Mouse (Mus musculus): ENCODE results near the gene Tmc6. TPM values are rescaled to one million over a fixed set of nuclear protein-coding genes. Genes with fewer than 3 reads are reported as not detected.
"Not testable (repeated sequence)": the region's sequence is repeated elsewhere in the genome, so short reads cannot be mapped to it uniquely, and the experiment has no call there.

Gene Tmc6
- polyA plus RNA-seq, 1 experiment: 16.7 TPM

DNA sequence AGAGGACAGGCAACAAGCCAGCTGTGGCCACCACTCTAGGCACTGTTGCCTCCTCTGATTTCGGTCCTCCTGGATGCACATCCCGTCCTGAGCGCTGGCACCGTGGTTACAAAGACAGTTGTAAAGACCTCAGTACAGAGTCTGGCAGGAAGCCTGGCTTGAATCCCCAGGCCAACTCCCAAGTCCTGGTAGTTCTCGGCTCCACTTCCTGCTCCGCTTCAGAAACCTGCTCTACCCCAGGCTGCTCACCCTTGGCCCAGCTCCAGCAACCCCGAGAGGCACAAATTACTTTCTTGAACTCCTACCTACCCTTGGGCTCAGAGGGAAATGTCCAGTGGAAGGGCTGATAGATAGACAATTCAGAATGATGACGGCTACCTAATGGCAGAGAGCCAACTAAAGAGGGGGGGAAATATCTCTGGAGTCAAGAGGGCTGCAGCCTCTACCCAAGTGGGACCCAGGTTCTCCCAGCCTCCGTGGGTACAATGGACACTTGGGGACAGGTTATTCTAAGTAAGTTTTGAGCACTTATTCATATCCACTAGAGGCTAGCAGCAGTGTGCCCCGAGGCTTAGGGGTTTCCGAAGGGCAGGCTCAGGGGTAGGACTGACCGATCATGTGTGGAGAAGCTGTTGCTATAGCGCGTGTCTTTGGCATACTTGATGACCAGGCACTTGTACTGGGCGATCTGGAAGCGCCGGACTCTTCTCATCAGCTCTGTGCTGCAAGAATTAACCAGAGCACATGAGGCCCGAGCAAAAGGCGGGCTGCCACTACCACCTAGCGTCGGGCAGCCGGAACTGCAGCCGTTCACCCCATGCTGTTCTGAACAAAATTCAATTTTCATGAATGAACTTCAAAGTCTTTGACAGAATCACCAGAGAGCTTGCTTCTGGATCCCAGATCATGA, 42.3 kb upstream of the Tmc6 start:
- peak overlapping the region; percentile 58 for H3K4me3 ChIP-seq (ENCODE audit: insufficient read depth, low read length)
- peaks cover 44% of the 10 kb centered on the region for H3K4me1 ChIP-seq (ENCODE audit: control insufficient read depth, insufficient read depth, low read length)
- peak overlapping the region; percentile 81 for H3K27ac ChIP-seq (ENCODE audit: insufficient read depth, low read depth, low read length)
- TF ChIP-seq CTCF (IDR thresholded peaks at IDR 0.05; ENCODE audit: low read depth, low read length): peak; percentile 51
- TF ChIP-seq POLR2A (IDR thresholded peaks at IDR 0.05; ENCODE audit: borderline replicate concordance, low read depth, low read length): no peak

- no peak overlapping the region for H3K4me3 ChIP-seq (ENCODE audit: insufficient read depth, low read length)
- peaks cover 38% of the 10 kb centered on the region for H3K4me1 ChIP-seq (ENCODE audit: control insufficient read depth, insufficient read depth, low read length)
- no peak overlapping the region for H3K27ac ChIP-seq (ENCODE audit: insufficient read depth, low read depth, low read length)
- no peak for TF ChIP-seq POLR2A (IDR thresholded peaks at IDR 0.05; ENCODE audit: borderline replicate concordance, low read depth, low read length)
- TF ChIP-seq CTCF (IDR thresholded peaks at IDR 0.05; ENCODE audit: low read depth, low read length): no peak
Observed at GRCm38 (mm10) chr11:117823411-117823810, 41.4 kb upstream of the Tmc6 start.

- no peak overlapping the region for H3K4me3 ChIP-seq (ENCODE audit: insufficient read depth, low read length)
- peaks cover 35% of the 10 kb centered on the region for H3K4me1 ChIP-seq (ENCODE audit: control insufficient read depth, insufficient read depth, low read length)
- H3K27ac ChIP-seq (ENCODE audit: insufficient read depth, low read depth, low read length): no peak overlapping the region
- no peak for TF ChIP-seq CTCF (IDR thresholded peaks at IDR 0.05; ENCODE audit: low read depth, low read length)
- TF ChIP-seq POLR2A (IDR thresholded peaks at IDR 0.05; ENCODE audit: borderline replicate concordance, low read depth, low read length): no peak
Observed at GRCm38 (mm10) chr11:117822728-117823241, 40.8 kb upstream of the Tmc6 start.

- TF ChIP-seq POLR2A (IDR thresholded peaks at IDR 0.05; ENCODE audit: borderline replicate concordance, low read depth, low read length): no peak
- no peak for TF ChIP-seq CTCF (IDR thresholded peaks at IDR 0.05; ENCODE audit: low read depth, low read length)
- Histone ChIP-seq H3K4me1 (ENCODE audit: control insufficient read depth, insufficient read depth, low read length) (peaks cover 26% of the 10 kb centered on the region), H3K4me3 (ENCODE audit: insufficient read depth, low read length) (no peak overlapping the region), H3K27ac (ENCODE audit: insufficient read depth, low read depth, low read length) (no peak overlapping the region)
Observed at GRCm38 (mm10) chr11:117821868-117822267, 39.9 kb upstream of the Tmc6 start.

DNA sequence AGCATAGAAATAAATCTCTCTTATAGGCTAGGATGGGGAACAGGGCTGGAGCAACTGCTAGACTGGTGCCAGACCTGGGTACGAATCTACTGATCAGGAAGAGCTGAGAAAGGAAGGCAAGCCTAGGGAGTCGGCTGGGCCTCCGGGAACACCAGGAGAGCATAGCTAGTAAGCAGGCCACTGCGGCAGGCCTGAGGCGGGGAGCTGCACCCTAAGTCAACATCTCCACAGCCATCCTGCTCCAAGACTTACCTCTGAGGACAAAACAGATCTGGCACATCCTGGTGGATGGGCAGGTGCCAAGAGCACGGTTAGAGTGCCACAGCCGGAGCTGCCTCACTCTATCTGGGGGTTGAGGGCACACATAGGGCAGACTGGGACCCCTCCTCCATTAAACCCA, 38.2 kb upstream of the Tmc6 start:
- peaks cover 16% of the 10 kb centered on the region for H3K4me1 ChIP-seq (ENCODE audit: control insufficient read depth, insufficient read depth, low read length)
- no peak overlapping the region for H3K27ac ChIP-seq (ENCODE audit: insufficient read depth, low read depth, low read length)
- TF ChIP-seq POLR2A (IDR thresholded peaks at IDR 0.05; ENCODE audit: borderline replicate concordance, low read depth, low read length): no peak
- TF ChIP-seq CTCF (IDR thresholded peaks at IDR 0.05; ENCODE audit: low read depth, low read length): no peak
- no peak overlapping the region for H3K4me3 ChIP-seq (ENCODE audit: insufficient read depth, low read length)

DNA sequence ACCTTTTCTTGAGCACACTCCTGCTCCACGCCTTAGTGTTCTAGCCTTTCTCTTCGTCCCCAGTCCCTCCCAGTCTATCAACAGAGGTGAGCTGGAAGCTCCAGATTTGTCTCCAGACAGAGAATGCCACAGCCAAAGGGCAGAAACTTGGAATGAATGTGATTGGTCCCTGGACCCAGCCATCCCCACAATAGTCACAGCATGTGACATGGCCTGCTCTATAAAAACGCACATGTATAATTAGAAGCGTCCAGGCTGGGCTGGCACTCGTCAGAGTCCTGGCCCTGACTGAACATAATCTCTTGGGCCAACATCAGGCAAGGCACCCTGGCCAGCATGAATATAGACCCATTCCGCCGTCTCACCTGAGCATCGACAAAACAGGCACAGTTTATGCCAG, 37.1 kb upstream of the Tmc6 start:
- no peak overlapping the region for H3K4me3 ChIP-seq (ENCODE audit: insufficient read depth, low read length)
- TF ChIP-seq POLR2A (IDR thresholded peaks at IDR 0.05; ENCODE audit: borderline replicate concordance, low read depth, low read length): no peak
- no peak for TF ChIP-seq CTCF (IDR thresholded peaks at IDR 0.05; ENCODE audit: low read depth, low read length)
- H3K27ac ChIP-seq (ENCODE audit: insufficient read depth, low read depth, low read length): no peak overlapping the region
- H3K4me1 ChIP-seq (ENCODE audit: control insufficient read depth, insufficient read depth, low read length): peaks cover 14% of the 10 kb centered on the region

- Histone ChIP-seq H3K4me3 (ENCODE audit: insufficient read depth, low read length) (no peak overlapping the region), H3K27ac (ENCODE audit: insufficient read depth, low read depth, low read length) (no peak overlapping the region), H3K4me1 (ENCODE audit: control insufficient read depth, insufficient read depth, low read length) (peaks cover 12% of the 10 kb centered on the region)
- TF ChIP-seq CTCF (IDR thresholded peaks at IDR 0.05; ENCODE audit: low read depth, low read length) (no peak), POLR2A (IDR thresholded peaks at IDR 0.05; ENCODE audit: borderline replicate concordance, low read depth, low read length) (no peak)
Observed at GRCm38 (mm10) chr11:117816389-117816996, 34.5 kb upstream of the Tmc6 start.

- H3K4me3 ChIP-seq (ENCODE audit: insufficient read depth, low read length); H3K27ac ChIP-seq (ENCODE audit: insufficient read depth, low read depth, low read length): not testable (repeated sequence)
- peaks cover 14% of the 10 kb centered on the region for H3K4me1 ChIP-seq (ENCODE audit: control insufficient read depth, insufficient read depth, low read length)
Observed at GRCm38 (mm10) chr11:117815850-117816249, 33.9 kb upstream of the Tmc6 start.

- Histone ChIP-seq H3K27ac (ENCODE audit: insufficient read depth, low read depth, low read length) (no peak overlapping the region), H3K4me1 (ENCODE audit: control insufficient read depth, insufficient read depth, low read length) (peaks cover 13% of the 10 kb centered on the region), H3K4me3 (ENCODE audit: insufficient read depth, low read length) (no peak overlapping the region)
- TF ChIP-seq POLR2A (IDR thresholded peaks at IDR 0.05; ENCODE audit: borderline replicate concordance, low read depth, low read length) (no peak), CTCF (IDR thresholded peaks at IDR 0.05; ENCODE audit: low read depth, low read length) (no peak)
Observed at GRCm38 (mm10) chr11:117814704-117815366, 32.8 kb upstream of the Tmc6 start.
